Mouse (Mus musculus): Measurements from ENCODE around the gene Mef2b.

DNA sequence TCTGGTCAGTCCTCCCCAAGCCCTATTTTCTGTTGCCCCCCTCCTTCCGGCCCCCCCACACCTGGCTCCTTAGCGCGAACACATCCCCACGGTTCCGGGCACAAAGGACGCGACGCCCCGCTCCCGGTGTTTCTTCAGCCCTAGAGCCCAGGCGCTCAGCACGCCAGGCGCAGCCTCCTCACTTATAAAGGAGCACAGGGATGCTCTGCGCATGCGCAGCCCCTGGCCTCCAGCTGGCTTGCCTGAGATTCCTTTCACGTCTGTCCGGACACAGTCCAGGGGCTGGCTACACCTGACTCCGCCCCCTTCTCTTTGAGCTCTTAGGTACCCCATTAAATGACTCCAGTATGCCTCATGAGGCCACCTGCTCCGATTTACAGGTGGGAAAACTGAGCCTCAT is 18.8 kb upstream of the Mef2b start, which contains the start of gene Ncan:
- TF ChIP-seq CTCF (IDR thresholded peaks at IDR 0.05; ENCODE audit: control insufficient read depth, insufficient read depth, insufficient read length) (no peak), USF1 (IDR thresholded peaks at IDR 0.05; ENCODE audit: low read depth) (no peak), CEBPB (IDR thresholded peaks at IDR 0.05; ENCODE audit: low read depth) (no peak)

Data from C2C12 (cell line).